Mouse (Mus musculus) cerebellum, adult 11 months (tissue): ENCODE measurements around the gene Zfp865.
A peak's percentile ranks its signal among the peaks of the same experiment; 100 is the strongest.
"Not testable (repeated sequence)": the region's sequence is repeated elsewhere in the genome, so short reads cannot be mapped to it uniquely, and the experiment has no call there.

Source experiments
- DNase-seq: peaks from one replicate; pipeline ENCODE4 v3.0.0; 2022

The Zfp865 gene

DNA sequence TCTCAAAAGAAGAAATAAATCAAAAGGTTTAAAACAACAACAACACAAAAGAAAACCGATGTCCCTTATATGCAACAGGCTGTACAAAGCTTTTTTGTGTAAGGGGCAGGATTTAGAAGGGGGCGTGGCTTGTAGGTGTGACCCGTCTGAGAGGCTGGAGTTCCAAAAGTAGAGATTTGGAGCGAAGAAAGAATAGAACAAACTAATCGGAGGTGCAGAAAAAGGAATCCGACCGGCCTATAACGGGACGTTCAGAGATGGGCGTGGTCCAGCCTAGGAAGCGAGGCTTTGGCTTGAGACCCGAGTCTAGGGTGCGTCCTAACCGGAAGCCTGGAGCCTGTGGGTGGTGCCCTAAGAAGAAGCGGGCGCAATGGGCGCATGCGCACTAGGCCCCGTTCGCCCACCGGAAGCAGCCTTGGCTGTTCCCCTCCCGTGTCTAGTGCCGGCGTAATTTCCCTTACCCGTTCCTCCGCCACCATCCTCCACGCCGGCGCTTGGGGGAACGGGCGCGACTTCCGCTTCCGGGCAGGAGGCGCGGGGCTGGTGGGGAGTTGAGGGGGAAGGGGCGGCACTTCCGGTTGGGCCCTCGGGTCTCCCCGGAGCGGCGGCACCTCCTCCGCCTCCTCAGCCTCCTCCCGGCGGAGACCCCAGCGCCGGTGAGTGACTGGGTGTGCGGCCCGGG is at the start of gene Zfp865, which contains the start of gene Ccdc106:
TSS of gene Zfp865 (plus strand) at position 377 of the 682 bp plus-strand sequence.
TSS of gene Ccdc106 (plus strand) at position 554 of the 682 bp plus-strand sequence.
- peak; percentile 98 for DNase-seq

DNA sequence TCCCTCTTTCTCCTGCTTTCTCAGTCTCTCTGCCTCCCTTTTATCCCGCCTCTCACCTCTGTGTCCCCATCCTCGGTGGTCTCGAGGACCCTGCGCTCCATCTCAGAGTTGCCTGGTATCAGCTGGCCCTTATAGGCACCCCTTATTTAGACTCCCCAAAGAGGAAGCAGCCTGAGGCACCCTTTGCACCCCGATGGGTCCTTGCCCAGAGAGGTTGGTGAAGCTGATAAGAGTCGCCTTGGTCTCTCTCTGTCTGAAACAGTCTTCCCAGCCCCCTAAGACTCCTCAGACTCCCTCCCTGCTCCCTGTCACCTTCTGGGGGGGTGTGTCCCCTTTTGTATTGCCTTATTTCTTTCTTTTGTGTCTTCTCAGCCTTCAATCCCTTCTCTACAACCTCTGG is 49.1 kb upstream of the Zfp865 start, which contains the start of gene Sbk3:
TSS of gene Sbk3 (minus strand) at position 101 of the 400 bp plus-strand sequence.
- DNase-seq = no peak

- no peak for DNase-seq
These were observed 48.5 kb upstream of the Zfp865 start for GRCm38 (mm10) chr7:4971710-4972109.

GRCm38 (mm10) chr7:4972321-4973047 is 47.7 kb upstream of the Zfp865 start:
- no peak for DNase-seq

GRCm38 (mm10) chr7:4975455-4975854 is 44.7 kb upstream of the Zfp865 start:
- no peak for DNase-seq

- DNase-seq = no peak
These were observed 43.3 kb upstream of the Zfp865 start for GRCm38 (mm10) chr7:4976832-4977231.

- DNase-seq = no peak
These were observed 31.9 kb upstream of the Zfp865 start for GRCm38 (mm10) chr7:4988250-4988649.

DNA sequence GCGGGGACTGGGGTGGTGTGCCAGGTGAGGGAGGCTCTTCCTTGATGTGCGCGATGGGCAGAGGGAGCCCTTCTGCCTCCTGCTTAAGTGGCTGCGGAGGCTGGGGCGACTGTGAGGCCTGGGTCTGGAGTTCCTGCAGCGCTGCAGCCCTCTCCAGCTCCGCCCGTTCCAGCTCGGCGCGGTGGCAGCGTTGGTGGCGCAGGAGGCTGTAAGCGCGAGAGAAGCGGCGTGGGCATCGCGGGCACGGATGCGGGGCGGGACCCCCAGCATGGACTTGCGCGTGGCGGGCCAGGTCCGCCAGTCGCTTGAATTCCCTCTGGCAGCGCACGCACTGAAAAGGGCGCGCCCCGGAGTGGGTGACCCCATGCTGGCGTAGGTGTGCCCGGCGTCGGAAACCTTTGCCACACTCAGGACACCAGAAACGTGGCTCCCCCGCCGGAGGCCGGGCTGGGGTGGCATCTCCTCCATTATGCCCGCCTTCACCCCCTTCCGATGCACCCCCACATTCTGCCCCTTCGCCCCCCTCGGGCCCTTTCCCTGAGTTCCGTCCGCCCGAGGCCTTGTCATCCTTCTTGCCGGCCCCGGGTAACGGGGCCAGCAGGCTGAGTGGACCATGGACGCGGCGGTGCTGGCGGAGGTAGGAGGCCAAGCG is 26.7 kb upstream of the Zfp865 start:
- DNase-seq = peak; percentile 37

DNA sequence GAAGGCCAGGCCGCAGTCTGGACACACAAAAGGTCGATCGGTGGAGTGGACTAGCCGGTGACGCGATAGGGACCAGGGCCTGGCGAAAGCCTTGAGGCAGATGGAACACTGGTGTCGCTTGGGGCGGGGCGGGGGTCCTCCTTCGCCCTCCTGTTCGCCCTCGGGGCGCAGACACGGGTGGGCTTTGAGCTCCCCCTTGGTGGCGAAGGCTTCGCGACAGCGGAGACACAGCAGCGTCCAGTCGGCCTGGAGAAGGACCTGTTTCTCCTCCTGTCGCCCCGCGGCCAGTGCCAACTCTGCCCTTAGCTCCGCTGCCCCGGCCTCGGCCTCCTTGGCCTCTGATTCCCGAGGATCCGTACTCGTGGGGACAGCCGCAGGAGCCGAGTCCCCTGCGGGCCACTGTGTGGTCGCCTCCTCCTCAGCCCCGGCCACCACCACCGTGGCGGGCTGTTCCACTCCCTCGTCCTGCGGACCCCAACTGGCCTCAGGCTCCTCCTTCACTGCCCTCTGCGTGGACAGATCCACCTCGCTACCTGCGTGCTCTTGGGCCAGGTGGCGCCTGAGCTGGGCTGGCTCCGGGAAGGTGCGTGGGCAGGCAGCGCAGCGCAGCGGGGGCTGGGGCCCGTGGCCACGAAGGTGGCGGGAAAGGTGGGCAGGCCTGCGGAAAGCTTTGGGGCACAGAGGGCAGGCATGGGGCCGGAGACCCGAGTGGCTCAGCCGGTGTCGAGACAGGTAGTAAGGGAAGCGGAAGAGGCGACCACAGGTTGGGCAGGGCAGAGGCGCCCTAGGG is 26.0 kb upstream of the Zfp865 start:
- peak; percentile 41 for DNase-seq

DNA sequence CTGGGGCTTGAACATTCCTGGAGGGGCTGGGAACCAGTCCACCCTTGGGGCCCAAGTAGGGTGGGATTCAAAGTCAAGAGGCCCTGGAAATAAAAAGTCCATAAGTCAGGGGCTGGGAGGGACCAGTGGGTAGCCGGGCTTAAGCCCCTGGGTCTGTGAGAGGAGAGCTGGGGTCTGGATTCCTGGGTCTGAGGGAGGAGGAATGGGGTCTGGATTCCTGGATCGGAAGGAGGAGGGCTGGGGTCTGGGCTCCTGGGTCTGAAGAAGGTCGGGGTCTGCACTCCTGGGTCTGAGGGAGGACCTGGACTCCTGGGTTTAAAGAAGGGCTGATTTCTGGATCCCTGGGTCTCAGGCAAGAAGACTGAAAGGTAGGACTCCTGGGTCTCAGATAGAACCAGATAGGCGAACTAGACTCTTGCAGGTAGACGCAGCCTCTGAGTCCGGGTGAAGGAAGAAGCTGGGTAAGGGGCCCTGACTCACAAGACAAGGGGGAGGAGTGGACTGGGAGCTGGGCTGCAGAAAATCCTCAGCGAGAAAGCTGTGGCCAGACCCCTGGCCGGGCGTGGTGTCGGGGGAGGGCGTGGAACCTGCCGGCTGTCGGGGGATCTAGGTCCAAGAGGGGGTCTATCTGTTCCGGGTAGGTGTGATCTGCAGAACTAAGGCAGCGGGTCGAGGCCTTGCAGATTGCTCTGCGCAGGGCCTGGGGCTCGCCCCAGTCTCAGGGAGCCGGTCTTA is 24.7 kb upstream of the Zfp865 start:
- DNase-seq = peak; percentile 20

DNA sequence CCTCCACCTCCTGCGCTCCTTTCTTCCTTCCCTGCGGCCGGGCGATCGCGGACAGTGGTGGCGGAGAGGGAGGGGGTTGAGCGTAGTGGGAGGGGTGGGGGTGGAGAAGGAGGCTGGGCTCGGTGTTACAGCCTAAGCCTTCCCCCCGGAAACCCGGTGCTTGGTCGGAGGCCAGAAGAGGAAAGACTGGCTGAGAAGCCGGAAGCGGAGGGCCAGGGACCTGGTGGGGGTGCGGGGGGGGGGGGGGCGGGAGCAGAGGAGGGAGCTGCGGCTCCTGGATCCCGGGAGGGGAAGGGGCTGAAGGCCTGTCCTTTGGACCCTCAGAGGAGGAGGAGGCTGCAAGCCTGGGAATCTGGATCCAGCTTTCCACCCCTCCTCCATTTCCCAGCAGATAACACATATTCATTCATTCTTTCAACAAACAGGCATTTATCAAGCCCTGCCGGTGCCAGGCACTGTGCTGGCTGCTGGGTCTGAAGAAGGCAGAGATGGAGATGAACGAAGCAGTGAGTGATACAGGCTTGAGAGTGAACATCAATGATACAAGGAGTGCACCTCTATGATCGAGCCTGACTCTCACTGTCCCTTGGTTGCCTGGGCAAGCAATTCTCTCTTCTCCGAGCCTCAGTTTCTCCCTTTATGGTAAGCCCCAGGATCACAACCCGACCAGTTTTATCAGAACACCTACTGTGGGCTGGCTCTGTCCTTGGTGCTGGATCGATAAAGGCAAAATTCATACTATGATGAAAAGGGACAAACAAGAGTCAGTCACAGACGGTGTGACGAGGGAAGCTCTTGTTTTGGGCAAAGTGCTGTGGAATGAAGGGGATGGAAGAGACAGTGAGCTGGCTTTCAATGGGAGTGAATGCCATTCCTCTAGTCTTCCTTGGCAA is 23.9 kb upstream of the Zfp865 start, which contains the start of gene Zfp579:
TSS of gene Zfp579 (minus strand) at position 156 of the 893 bp plus-strand sequence.
- peak; percentile 93 for DNase-seq

- no peak for DNase-seq
These were observed 23.2 kb upstream of the Zfp865 start for GRCm38 (mm10) chr7:4996934-4997333.

- no peak for DNase-seq
These were observed 20.3 kb upstream of the Zfp865 start for GRCm38 (mm10) chr7:4999876-5000275.

- DNase-seq = not testable (repeated sequence)
These were observed 17.3 kb upstream of the Zfp865 start for GRCm38 (mm10) chr7:5002876-5003275.

GRCm38 (mm10) chr7:5008229-5008628 is 11.9 kb upstream of the Zfp865 start:
- no peak for DNase-seq

- peak; percentile 28 for DNase-seq
These were observed 7.3 kb upstream of the Zfp865 start for GRCm38 (mm10) chr7:5012681-5013513.

- DNase-seq = peak; percentile 94
These were observed 5.7 kb upstream of the Zfp865 start, which contains the start of the genes Zfp524 and Fiz1 for GRCm38 (mm10) chr7:5014251-5015117. Zfp524 (plus strand) TSS chr7:5014415. Fiz1 (minus strand) TSS chr7:5014697.

DNA sequence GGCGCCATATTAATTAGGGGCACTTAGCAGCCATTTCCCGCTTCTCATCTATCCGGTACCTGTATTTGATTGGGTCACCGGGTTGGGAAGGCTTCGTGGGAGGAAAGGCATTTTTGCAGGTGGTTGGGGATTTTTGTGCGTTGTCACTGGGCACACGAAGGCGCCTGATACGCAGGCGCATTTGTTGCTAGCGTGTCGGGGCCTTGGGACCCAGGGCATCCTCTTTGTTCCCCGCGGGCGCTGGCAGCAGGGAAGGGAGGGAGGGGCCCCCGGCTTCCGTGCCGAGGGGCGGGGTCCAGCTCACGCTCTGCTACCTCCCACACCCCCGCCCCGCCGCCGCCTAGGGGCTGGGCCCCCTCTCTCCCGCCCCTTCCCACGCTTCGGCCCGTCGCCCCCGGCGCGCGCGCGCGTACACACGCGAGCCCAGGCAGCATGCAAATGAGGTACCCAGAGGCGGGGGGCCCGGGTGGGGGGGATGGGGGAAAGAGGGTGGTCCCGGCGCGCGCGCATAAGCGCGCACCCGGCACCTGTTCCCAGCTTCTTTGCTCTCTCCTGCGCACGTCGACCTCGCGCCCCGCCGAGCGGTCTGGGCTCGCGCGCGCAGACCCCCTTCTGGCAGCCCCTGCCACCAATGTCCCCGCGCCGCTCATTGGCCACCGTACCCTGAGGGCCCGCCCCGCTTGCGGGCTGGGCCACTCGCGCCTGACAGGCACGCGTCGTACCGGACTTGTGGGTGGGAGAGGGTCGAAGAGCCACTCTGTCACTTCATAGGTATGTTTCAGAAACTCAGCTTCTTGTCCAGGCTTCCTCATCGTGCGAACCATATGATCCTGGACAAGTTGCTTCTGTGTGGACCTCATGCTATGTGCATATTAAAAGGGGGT is 4.8 kb upstream of the Zfp865 start, which contains the start of gene Gm44973:
TSS of gene Gm44973 (plus strand) at position 379 of the 884 bp plus-strand sequence.
- peak; percentile 88 for DNase-seq
